Mouse (Mus musculus) midbrain, embryonic 15.5 days (tissue): ENCODE data around the gene Cst9. TPM values are rescaled to one million over a fixed set of nuclear protein-coding genes. Genes with fewer than 3 reads are reported as not detected.

Experiments
- ATAC-seq: fragments of 200-750 bp; cut with Nextera tagmentation; replicated peaks from 2 replicates; pipeline ENCODE4 v1.8.0; 2017; ENCODE audit warnings: moderate TSS enrichment
- H3K27ac ChIP-seq: fragments of 300-500 bp; sonication (generic); 2 replicates; pipeline ENCODE4 v1.5.1; 2015; ENCODE audit warnings: mild to moderate bottlenecking, inconsistent platforms
- H3K27me3 ChIP-seq: fragments of 300-500 bp; sonication (generic); replicated peaks from 2 replicates; pipeline ENCODE4 v1.6.1; 2015; ENCODE audit warnings: inconsistent platforms
- H3K36me3 ChIP-seq: fragments of 300-500 bp; sonication (generic); replicated peaks from 2 replicates; pipeline ENCODE4 v1.6.1; 2015; ENCODE audit warnings: inconsistent platforms
- H3K4me1 ChIP-seq: fragments of 300-500 bp; sonication (generic); 2 replicates; pipeline ENCODE4 v1.6.1; 2015; ENCODE audit warnings: inconsistent platforms
- H3K4me2 ChIP-seq: fragments of 300-500 bp; sonication (generic); 2 replicates; pipeline ENCODE4 v1.6.1; 2015; ENCODE audit warnings: inconsistent platforms, mild to moderate bottlenecking, moderate library complexity
- H3K4me3 ChIP-seq: fragments of 300-500 bp; sonication (generic); 2 replicates; pipeline ENCODE4 v1.5.1; 2015; ENCODE audit warnings: mild to moderate bottlenecking, inconsistent platforms
- H3K9ac ChIP-seq: fragments of 300-500 bp; sonication (generic); 2 replicates; pipeline ENCODE4 v1.6.1; 2015; ENCODE audit warnings: mild to moderate bottlenecking, inconsistent platforms
- H3K9me3 ChIP-seq: fragments of 300-500 bp; sonication (generic); 2 replicates; pipeline ENCODE4 v1.6.1; 2016; ENCODE audit warnings: inconsistent platforms
- polyA plus RNA-seq: library from polyadenylated mRNA; unstranded; fragments of >200 nt; fragmentation: Nextera tagmentation; extraction: Ambion mirVana; gene quantifications from 2 replicates; pipeline ENCODE4 v1.2.1, GENCODE M21; 2015

The Cst9 gene
- polyA plus RNA-seq, 1 experiment from 2014 or later = not detected

DNA sequence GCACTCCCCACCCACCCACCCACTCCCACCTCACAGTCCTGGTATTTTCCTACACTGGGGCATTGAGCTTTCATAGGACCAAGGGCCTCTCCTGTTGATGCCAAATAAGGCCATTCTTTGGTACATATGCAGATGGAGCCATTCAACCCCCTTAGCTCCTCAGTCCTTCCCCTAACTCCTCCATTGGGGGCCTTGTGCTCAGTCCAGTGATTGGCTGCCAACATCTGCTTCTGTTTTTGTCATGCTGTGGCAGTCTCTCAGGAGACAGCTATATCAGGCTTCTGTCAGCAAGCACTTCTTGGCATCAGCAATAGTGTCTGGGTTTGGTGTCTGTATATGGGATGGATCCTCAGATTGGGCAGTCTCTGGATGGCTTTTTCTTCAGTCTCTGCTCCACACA is 49.8 kb downstream of the Cst9 start:
- H3K4me2 ChIP-seq = no peak overlapping the region
- no peak overlapping the region for H3K9ac ChIP-seq
- no peaks in the 10 kb centered on the region for H3K9me3 ChIP-seq
- H3K4me3 ChIP-seq = no peak overlapping the region
- no peaks in the 10 kb centered on the region for H3K36me3 ChIP-seq
- H3K27ac ChIP-seq = no peak overlapping the region
- ATAC-seq = 0 out of 2 replicates have a peak, but pooled peaks have one; percentile 62
- H3K4me1 ChIP-seq = peaks cover 3% of the 10 kb centered on the region; the same call in 1 of the 2 replicates
- no peaks in the 10 kb centered on the region for H3K27me3 ChIP-seq

Other genes starting within 250 kb of the Cst9 start
- gene Nxt1, start 162.5 kb upstream of the Cst9 start, polyA plus RNA-seq = 37.4 and 39.5 TPM in 2 replicates
- gene Gzf1, start 154.1 kb upstream of the Cst9 start, polyA plus RNA-seq = 14.8 and 15.3 TPM in 2 replicates
- 83.2 and 85.2 TPM in 2 replicates for gene Napb, start 102.7 kb upstream of the Cst9 start, polyA plus RNA-seq
- not detected in 2 replicates for gene Cstl1, start 84.8 kb upstream of the Cst9 start, polyA plus RNA-seq
- gene Cst11, start 63.6 kb upstream of the Cst9 start, polyA plus RNA-seq = not detected in 2 replicates
- gene 8030411F24Rik, start 53.1 kb upstream of the Cst9 start, polyA plus RNA-seq = not detected in 2 replicates
- gene Cst12, start 45.8 kb upstream of the Cst9 start, polyA plus RNA-seq = not detected in 2 replicates
- gene Cst8, start 36.4 kb upstream of the Cst9 start, polyA plus RNA-seq = not detected in 2 replicates
- not detected in 2 replicates for gene Cst13, start 15.1 kb upstream of the Cst9 start, polyA plus RNA-seq
- not detected in 2 replicates for gene 9230104L09Rik, start 29.9 kb downstream of the Cst9 start, polyA plus RNA-seq
- gene Cst3, start 40.5 kb downstream of the Cst9 start, polyA plus RNA-seq = 514 and 563 TPM in 2 replicates
- gene Gm1330, start 168.1 kb downstream of the Cst9 start, polyA plus RNA-seq = not detected in 2 replicates
- gene Gm10750, start 182.1 kb downstream of the Cst9 start, polyA plus RNA-seq = not detected in 2 replicates